Mouse (Mus musculus): ENCODE measurements around the gene Thrsp.
"Not testable (repeated sequence)": the region's sequence is repeated elsewhere in the genome, so short reads cannot be mapped to it uniquely, and the experiment has no call there.

The Thrsp gene

DNA sequence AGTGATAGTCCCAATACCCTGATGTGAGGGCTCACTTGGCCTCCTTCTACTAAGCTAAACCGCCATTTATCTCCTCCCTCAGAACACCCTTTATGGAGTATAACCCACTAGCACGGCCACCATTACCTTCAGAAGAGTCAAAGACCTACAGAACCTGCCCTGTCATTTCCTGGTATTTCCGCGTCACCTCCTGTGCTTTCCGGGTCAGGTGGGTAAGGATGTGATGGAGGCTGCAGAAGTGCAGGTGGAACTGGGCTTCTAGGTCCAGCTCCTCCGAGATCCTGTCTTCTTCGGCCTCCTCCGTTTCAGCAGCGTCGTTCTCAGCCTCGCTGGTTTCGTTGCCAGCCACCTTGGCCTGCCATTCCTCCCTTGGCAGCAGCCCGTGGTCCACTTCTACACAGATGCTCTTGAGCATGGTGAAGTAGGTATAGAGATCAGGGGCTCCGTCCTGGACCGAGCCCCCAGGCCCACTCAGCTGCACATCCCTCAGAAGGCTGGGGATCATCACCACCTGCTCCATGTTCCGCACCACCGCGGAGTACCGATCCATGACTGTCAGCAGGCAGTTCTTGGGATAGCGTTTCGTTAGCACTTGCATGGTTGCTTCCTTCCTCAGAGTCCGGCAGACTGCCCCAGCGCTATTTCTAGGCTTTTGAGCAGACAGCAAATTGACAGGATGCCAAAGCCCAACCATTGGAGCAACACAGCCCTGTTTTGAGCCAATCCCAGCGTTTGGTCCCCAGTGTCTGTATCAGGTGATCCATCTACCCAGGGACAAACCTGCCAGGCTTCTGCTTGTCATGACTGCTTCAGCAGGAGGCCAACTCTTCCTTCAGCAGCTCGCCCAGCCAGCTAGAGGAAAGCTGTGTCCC lies at the start of gene Thrsp:
Gene Thrsp (minus strand): TSS at position 825 of the 872 bp plus-strand sequence.
- no peak for DNase-seq (ENCODE audit: low read depth, low spot score)

GRCm38 (mm10) chr7:97455577-97455976 lies 38.0 kb upstream of the Thrsp start:
- DNase-seq (ENCODE audit: low read depth, low spot score) = no peak

DNA sequence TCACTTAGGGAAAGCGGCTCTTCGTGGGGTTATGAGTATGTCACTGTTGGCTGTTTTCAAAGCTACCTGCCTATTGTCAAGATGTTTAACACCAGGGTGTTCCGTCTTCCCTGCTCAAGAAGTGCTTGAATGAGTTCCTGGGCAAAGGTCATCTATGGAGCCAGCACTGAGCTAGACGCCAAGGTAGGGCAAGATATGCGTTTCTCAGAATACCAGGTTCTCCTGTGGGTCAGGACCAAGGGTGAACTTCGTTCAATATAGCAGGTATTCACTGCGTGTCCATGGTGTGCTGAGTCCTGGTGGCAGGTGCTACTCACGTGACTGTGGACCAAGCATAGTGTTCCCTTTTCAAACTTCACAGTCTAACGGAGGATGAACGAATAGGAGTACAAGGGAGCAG lies 37.3 kb upstream of the Thrsp start:
- DNase-seq (ENCODE audit: low read depth, low spot score) = no peak

DNA sequence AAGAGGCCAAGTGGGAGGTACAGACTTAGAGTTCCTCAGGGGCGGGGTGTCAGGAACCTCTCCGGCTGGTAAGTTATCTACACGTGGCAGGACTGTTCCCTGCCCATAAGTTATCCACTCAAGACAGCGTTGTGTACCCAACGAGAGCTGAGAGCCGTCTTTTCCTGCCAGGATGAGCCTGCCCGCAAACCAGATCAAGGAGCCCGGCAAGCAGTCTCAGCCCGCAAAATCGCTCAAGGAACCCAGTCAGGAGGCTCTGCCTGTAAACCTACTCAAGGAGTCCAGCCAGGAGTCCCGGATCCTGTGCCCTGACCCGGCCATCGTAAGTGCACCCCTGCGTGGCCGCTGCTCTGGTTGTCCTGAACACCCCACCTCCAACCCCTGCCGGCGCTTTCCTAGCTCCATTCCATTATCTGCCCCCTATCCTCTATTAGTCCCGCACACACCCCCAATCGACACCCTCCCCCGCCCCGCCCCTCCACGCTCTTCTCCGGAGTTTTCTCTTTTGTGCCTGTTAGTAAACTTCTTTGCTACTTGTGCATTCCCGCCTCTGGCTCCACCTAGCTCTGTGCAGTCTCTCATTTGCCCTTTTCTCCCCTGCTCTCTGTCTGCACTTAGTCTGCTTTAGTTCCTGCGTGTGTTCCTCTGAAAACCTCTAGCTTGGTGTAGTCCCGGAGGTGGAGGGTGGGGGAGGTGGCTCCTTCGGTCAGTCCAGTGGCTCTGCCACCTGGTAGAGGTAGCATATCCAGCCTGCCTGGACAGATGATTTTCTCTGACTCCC lies 35.8 kb upstream of the Thrsp start:
- DNase-seq (ENCODE audit: low read depth, low spot score) = peak; percentile 16

DNA sequence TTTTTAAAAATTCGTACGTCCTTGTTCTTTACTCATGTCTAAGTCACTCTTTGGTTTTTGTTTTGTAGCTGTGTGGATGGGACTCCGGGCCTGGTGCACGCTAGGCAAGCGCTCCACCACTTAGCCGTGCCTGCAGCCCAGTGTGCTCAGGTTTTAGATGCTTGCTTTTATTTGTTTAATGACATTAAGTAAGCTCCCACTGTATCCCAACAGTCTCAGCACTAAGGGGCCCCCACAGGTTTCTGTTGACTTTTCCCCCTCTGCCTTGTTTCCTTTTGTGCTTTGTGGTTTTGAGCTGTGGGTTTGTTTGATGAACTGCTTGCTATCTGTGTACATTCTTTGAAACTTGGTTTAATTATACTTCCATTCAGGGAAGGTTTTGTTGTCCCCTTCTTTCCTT lies 34.7 kb upstream of the Thrsp start:
- no peak for DNase-seq (ENCODE audit: low read depth, low spot score)

- DNase-seq (ENCODE audit: low read depth, low spot score) = not testable (repeated sequence)
These were observed 33.5 kb upstream of the Thrsp start, which contains the start of gene Kctd14 for GRCm38 (mm10) chr7:97451023-97451422. Gene Kctd14 (plus strand): TSS chr7:97451323.

- DNase-seq (ENCODE audit: low read depth, low spot score) = peak; percentile 39
These were observed 29.6 kb upstream of the Thrsp start for GRCm38 (mm10) chr7:97447050-97447531.

- DNase-seq (ENCODE audit: low read depth, low spot score) = peak; percentile 93
These were observed 28.8 kb upstream of the Thrsp start for GRCm38 (mm10) chr7:97446171-97446925.

DNA sequence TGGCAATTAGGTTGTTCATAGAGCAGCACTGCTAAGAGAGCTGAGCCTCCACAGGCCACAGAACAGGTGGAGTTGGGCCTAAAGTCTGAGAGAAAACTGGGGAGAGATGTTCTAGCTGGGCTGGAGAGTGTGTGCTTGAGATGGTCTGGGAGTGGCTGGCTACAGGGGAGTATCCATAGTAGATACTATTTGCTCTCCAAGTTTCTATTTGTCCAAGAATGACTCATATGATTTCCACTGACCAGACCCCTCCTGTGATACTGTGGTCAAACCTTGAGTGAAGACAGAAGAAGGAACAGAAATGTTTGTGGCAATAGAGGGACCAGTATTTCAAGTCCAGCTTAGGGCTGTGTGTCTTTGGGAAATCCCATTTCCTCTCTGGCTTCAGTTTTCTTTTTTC lies 21.5 kb upstream of the Thrsp start:
- peak; percentile 20 for DNase-seq (ENCODE audit: low read depth, low spot score)

GRCm38 (mm10) chr7:97434517-97434916 lies 17.0 kb upstream of the Thrsp start:
- no peak for DNase-seq (ENCODE audit: low read depth, low spot score)

DNA sequence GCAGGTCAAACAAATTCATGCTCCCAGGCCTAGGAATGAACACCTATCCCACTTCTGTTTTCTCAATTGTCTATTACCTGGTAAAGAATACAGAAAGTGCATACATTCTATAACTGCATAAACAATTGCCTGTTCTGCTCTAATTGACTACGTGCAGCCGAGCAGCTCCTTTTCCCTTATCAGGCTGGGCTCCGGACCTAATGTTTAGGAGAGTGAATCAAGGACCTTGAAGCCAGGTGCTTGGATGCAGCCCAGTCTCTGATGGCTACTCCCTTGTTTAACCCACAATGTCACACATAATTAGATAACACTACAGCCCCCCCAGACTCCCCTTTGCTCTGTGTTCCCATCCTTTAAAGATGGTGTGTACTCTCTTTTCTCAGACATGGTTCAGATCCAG lies 16.0 kb upstream of the Thrsp start:
- not testable (repeated sequence) for DNase-seq (ENCODE audit: low read depth, low spot score)

DNA sequence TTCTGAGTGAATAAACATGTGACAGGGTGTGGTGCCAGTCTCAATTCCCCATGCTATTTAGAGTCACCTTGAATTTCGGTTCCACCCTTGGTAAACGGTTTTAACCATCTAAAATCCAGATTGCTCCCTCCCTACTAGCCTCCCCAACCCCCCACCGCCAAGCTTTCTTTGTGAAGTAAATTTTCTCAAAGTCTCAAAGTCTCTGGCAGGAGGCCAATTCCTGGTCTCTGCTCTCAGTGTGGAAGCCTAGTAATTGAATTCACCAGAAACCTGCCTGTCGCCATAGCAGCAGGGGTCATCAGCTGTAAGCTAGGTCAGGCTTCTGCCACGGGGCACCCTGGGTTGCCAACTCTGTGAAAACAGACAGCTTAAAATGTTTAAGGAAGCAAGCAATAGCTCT lies 12.2 kb upstream of the Thrsp start:
- no peak for DNase-seq (ENCODE audit: low read depth, low spot score)

- no peak for DNase-seq (ENCODE audit: low read depth, low spot score)
These were observed 10.4 kb upstream of the Thrsp start for GRCm38 (mm10) chr7:97427778-97428420.

GRCm38 (mm10) chr7:97427296-97427695 lies 9.8 kb upstream of the Thrsp start:
- DNase-seq (ENCODE audit: low read depth, low spot score) = no peak

GRCm38 (mm10) chr7:97426566-97426965 lies 9.0 kb upstream of the Thrsp start:
- peak; percentile 72 for DNase-seq (ENCODE audit: low read depth, low spot score)

DNA sequence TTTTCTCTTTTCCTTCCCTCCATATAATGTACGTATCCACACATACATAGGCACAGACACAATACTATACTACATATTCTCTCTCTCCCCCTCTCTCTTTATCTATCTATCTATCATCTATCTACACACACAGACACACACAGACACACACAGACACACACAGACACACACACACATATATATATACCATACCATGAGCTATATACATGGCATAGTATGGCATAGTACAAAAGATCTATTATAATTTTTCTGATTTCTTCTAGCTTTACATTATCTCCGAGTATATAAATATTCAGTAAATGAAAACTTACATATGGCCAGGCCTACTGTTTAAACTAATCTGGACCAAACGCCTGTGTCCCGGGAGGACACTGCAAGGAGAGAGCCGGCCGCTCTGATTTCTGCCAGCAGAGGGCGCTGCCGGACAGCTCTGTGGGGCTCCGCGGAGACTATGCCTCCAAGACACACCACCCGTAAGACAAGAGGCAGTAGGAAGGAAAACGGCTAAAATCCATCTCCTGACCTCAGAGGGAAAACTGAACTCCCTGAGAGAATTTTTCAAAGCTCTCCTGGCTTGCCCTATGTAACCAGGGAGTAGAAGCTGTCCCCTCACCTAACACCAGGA lies 7.2 kb upstream of the Thrsp start:
- DNase-seq (ENCODE audit: low read depth, low spot score) = peak; percentile 79

- DNase-seq (ENCODE audit: low read depth, low spot score) = no peak
These were observed 6.2 kb upstream of the Thrsp start for GRCm38 (mm10) chr7:97423754-97424153.

DNA sequence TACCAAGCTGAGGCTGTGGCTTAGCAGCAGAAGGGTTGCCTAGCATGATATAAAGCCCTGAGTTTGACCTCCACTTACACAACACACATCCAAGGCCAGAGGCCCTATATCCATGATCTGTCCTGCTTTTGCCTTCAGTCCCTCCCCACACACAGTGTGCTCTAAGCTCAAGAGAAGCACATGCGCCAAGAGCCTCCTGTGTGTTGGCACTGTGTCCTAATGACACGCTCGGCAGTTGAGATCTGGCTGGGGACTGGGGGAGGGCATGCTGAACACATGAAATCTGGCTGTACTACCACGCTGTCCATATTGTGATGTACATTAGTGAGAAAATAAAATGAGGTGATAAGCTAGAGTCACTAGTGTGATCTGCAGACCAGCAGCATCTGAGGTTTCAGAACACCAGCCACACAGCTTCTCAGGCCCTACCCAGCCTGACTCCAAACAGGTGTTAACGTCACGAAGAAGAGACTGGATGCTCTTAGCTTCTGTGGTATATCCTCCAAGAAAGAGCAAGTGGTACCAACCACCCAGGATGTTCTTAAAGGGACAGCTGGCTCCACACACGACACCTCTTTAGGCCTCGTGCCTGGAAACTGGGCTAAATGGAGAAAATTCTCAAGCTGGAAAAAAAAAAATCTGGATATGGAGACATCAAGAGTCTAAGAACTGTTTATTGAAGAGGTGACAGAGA lies 3.6 kb upstream of the Thrsp start:
- no peak for DNase-seq (ENCODE audit: low read depth, low spot score)

- no peak for DNase-seq (ENCODE audit: low read depth, low spot score)
These were observed 2.9 kb upstream of the Thrsp start for GRCm38 (mm10) chr7:97420406-97420805.

DNA sequence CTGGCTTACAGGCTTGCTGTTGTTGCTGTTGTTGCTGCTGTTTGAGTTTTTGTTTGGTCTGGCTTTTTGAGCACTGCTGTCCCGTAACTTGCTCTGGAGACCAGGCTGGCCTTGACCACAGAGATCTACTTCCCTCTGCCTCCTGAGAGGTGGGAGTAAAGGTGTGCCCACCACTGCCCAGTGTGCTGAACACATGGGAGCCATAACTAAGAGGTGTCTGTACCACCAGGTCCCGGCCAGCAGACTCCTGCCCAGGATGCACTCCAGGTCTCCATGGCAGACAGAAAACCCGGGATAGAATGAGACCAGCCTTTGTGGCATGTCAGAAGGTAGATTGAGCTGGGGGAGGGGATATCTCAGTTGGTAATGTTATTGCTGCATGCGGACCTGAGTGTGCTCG lies 1.6 kb upstream of the Thrsp start:
- DNase-seq (ENCODE audit: low read depth, low spot score) = no peak

Measured in 3T3-L1 (cell line).